Mouse (Mus musculus): ENCODE data around the gene Elk1. TPM values are rescaled to one million over a fixed set of nuclear protein-coding genes. Genes with fewer than 3 reads are reported as not detected.

The Elk1 gene
- polyA plus RNA-seq, 1 experiment from 2014 or later, result 11.0 TPM

DNA sequence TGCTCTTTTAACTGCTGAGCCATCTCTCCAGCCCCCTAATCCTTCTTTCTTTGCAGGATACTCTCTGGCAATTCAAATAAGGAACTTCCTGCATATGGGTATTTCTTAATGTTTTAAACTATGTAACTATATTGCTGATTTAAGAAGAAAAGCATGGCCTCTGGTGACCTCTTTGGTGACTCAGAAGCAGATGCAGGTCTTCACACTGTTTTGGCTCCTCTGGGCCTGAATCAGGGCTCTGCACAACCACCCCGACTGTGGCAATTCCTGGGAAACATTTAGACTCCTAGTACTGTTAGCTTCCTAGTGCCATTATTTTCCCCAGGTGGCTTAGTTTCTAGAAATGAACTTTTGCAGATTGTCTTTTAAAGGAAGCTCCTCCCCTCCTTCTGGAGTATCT is 26.9 kb downstream of the Elk1 start:
- DNase-seq (ENCODE audit: low spot score), result no peak
- no peaks in the 10 kb centered on the region for H3K9me3 ChIP-seq (replicated peaks; ENCODE audit: control insufficient read depth, low read length)
- 74% methylated on average over 1 of the region's 1 CpGs for WGBS
- H3K4me3 ChIP-seq (ENCODE audit: low read depth, low read length), result no peak overlapping the region
- peaks cover 18% of the 10 kb centered on the region; the same call in 1 of the 2 replicates for H3K36me3 ChIP-seq (ENCODE audit: control insufficient read depth, insufficient read depth, low read length)
- no peak for ATAC-seq
- no peaks in the 10 kb centered on the region for H3K4me1 ChIP-seq (ENCODE audit: control insufficient read depth, insufficient read depth, low read length)
- H3K27me3 ChIP-seq (replicated peaks; ENCODE audit: control insufficient read depth, insufficient read depth, low read length), result no peaks in the 10 kb centered on the region
- no peak overlapping the region for H3K9ac ChIP-seq (ENCODE audit: low read length)
- no peak overlapping the region for H3K27ac ChIP-seq (ENCODE audit: low read depth, low read length)
- no peak overlapping the region for H3K4me2 ChIP-seq (ENCODE audit: low read length)

DNA sequence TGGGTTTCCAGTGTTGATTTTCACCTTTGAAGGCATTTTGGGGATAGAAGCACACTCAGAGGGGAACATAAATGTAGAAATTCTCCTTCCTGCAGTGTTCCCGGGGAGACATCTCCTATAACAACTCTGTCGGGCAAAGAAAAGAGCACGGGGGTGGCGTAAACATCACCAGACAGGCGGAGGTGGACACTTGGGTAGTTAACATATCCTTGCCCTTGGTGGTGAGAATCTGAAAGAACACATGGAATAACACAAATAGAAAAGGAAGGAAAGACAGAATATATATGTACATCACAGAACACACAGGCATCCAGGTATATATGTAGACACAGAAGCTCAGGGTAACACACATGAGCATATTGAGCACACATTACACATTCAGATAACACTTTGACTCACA is 29.0 kb downstream of the Elk1 start:
- Histone ChIP-seq H3K36me3 (ENCODE audit: control insufficient read depth, insufficient read depth, low read length) (no peaks in the 10 kb centered on the region), H3K9me3 (replicated peaks; ENCODE audit: control insufficient read depth, low read length) (no peaks in the 10 kb centered on the region), H3K4me2 (ENCODE audit: low read length) (peak overlapping the region; percentile 58), H3K4me3 (ENCODE audit: low read depth, low read length) (peak overlapping the region; percentile 52), H3K9ac (ENCODE audit: low read length) (no peak overlapping the region), H3K27me3 (replicated peaks; ENCODE audit: control insufficient read depth, insufficient read depth, low read length) (no peaks in the 10 kb centered on the region), H3K27ac (ENCODE audit: low read depth, low read length) (no peak overlapping the region), H3K4me1 (ENCODE audit: control insufficient read depth, insufficient read depth, low read length) (no peaks in the 10 kb centered on the region)
- 60% methylated on average over 5 of the region's 5 CpGs for WGBS
- DNase-seq (ENCODE audit: low spot score) (no peak), ATAC-seq (peak; percentile 2; the same call in 1 of the 2 replicates)

DNA sequence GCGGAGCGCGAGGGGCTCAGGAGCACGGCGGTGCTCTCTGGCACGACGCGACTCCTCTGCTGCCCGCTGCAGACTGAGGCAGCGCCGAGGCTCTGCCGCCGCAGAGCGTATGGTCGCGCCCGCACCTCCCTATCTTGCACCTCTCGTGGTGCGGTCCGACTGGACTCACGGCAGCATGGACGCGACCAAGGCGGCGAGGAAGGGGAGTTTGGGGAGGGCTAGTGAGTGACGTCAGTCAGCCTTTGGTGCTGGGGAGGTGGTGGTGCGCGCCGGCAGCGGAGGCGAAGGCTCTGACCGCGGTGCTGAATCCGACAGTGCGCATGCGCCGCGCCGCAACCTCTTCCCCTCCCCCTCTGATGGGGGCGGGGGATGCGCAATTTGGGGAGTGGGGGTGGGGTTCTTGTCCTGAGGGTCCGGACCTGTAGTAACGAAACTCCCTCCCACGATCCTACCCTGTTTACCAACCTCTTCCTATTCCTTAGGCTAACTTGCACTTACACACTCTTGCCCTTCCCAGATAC is 29.5 kb downstream of the Elk1 start, which contains the start of gene Syn1:
TSS of gene Syn1 (minus strand) at position 161 of the 521 bp plus-strand sequence.
- Histone ChIP-seq H3K9ac (ENCODE audit: low read length) (peak within 1 kb of the TSS; percentile 67), H3K27ac (ENCODE audit: low read depth, low read length) (peak within 1 kb of the TSS; percentile 55), H3K9me3 (replicated peaks; ENCODE audit: control insufficient read depth, low read length) (no peaks in the 10 kb centered on the region), H3K4me2 (ENCODE audit: low read length) (peak within 1 kb of the TSS; percentile 58), H3K4me3 (ENCODE audit: low read depth, low read length) (peak within 1 kb of the TSS; percentile 52), H3K4me1 (ENCODE audit: control insufficient read depth, insufficient read depth, low read length) (no peaks in the 10 kb centered on the region), H3K36me3 (ENCODE audit: control insufficient read depth, insufficient read depth, low read length) (no peaks in the 10 kb centered on the region), H3K27me3 (replicated peaks; ENCODE audit: control insufficient read depth, insufficient read depth, low read length) (no peaks in the 10 kb centered on the region)
- DNase-seq (ENCODE audit: low spot score), result peak; percentile 95
- ATAC-seq, result peak; percentile 98
- WGBS, result 26% methylated on average over 36 of the region's 44 CpGs

DNA sequence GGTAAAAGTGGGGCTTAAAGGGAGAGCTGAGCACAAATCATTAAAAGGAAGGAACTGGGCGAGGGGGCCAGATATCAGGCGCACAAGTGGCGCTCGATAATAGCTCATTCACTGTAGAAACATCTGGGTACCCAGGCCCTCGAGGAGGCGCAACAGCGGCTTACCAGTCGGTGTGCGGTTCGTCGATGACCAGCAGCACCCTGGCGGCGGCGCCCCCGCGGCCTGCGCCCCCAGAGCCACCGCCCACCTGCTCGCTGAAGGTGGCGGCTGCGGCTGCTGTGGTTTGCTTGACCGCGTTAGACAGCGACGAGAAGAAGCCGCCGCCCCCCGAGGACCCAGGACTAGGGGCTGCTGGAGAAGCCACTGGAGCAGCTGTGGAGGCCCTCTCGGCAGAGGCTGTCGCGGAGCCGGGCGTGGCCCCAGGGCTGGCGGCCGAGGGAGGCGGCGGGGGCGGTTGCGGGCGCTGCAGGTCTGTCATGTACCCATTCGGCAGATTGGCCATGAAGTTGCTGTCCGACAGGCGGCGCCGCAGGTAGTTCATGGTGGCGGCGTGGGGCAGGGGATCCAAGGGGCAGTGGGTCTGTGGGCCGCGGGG is 30.1 kb downstream of the Elk1 start:
- Histone ChIP-seq H3K4me3 (ENCODE audit: low read depth, low read length) (peak overlapping the region; percentile 52), H3K4me2 (ENCODE audit: low read length) (peak overlapping the region; percentile 58), H3K4me1 (ENCODE audit: control insufficient read depth, insufficient read depth, low read length) (no peaks in the 10 kb centered on the region), H3K27ac (ENCODE audit: low read depth, low read length) (peak overlapping the region; percentile 55), H3K36me3 (ENCODE audit: control insufficient read depth, insufficient read depth, low read length) (no peaks in the 10 kb centered on the region), H3K9me3 (replicated peaks; ENCODE audit: control insufficient read depth, low read length) (no peaks in the 10 kb centered on the region), H3K9ac (ENCODE audit: low read length) (peak overlapping the region; percentile 67), H3K27me3 (replicated peaks; ENCODE audit: control insufficient read depth, insufficient read depth, low read length) (no peaks in the 10 kb centered on the region)
- 31% methylated on average over 45 of the region's 49 CpGs for WGBS
- ATAC-seq (peak; percentile 67), DNase-seq (ENCODE audit: low spot score) (peak; percentile 2)

DNA sequence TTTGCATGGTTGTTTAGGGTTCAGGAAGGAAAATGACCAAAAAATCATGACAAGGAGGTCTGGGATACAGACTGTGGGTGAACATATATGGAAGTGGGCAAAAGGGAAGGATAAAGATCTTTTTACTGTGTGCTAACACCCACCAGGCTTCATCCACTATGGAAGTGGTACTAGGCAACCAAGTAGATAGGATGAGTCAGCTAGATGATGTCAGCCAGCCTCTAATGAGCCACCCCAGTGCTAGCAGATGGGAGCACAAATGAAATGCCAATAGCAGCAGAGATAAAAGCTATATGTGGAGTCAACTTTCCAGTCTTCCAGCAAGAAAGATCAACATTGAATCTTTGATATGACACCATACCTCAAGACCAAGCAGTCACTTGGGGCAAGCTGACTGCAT is 35.3 kb downstream of the Elk1 start:
- Histone ChIP-seq H3K4me1 (ENCODE audit: control insufficient read depth, insufficient read depth, low read length) (no peaks in the 10 kb centered on the region), H3K4me2 (ENCODE audit: low read length) (no peak overlapping the region), H3K27ac (ENCODE audit: low read depth, low read length) (no peak overlapping the region), H3K36me3 (ENCODE audit: control insufficient read depth, insufficient read depth, low read length) (no peaks in the 10 kb centered on the region), H3K4me3 (ENCODE audit: low read depth, low read length) (no peak overlapping the region), H3K9ac (ENCODE audit: low read length) (no peak overlapping the region), H3K27me3 (replicated peaks; ENCODE audit: control insufficient read depth, insufficient read depth, low read length) (no peaks in the 10 kb centered on the region), H3K9me3 (replicated peaks; ENCODE audit: control insufficient read depth, low read length) (no peaks in the 10 kb centered on the region)
- ATAC-seq (no peak), DNase-seq (ENCODE audit: low spot score) (no peak)

DNA sequence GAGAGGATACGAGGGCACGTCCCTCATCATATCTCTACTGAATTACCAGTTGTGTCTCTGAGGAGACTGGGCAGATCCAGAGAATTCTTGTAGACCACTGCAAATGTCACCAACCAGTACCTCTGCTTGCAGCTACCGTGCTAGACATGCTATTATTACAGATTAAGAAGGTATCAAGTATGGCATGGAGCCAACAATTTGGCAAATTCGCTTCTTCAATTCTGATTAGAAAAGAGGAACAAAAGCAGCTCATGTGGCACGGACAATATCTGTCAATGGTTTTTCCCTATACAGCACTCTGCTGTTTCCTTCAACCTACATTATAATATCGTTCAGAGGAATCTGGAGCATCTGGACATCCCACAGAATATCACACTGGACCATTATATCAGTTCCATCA is 36.7 kb downstream of the Elk1 start:
- Histone ChIP-seq H3K4me1 (ENCODE audit: control insufficient read depth, insufficient read depth, low read length) (no peaks in the 10 kb centered on the region), H3K4me3 (ENCODE audit: low read depth, low read length) (no peak overlapping the region), H3K27ac (ENCODE audit: low read depth, low read length) (no peak overlapping the region), H3K27me3 (replicated peaks; ENCODE audit: control insufficient read depth, insufficient read depth, low read length) (no peaks in the 10 kb centered on the region), H3K9me3 (replicated peaks; ENCODE audit: control insufficient read depth, low read length) (no peaks in the 10 kb centered on the region), H3K9ac (ENCODE audit: low read length) (no peak overlapping the region), H3K4me2 (ENCODE audit: low read length) (no peak overlapping the region), H3K36me3 (ENCODE audit: control insufficient read depth, insufficient read depth, low read length) (no peaks in the 10 kb centered on the region)
- ATAC-seq, result no peak
- no peak for DNase-seq (ENCODE audit: low spot score)
- 82% methylated on average over 6 of the region's 6 CpGs for WGBS

DNA sequence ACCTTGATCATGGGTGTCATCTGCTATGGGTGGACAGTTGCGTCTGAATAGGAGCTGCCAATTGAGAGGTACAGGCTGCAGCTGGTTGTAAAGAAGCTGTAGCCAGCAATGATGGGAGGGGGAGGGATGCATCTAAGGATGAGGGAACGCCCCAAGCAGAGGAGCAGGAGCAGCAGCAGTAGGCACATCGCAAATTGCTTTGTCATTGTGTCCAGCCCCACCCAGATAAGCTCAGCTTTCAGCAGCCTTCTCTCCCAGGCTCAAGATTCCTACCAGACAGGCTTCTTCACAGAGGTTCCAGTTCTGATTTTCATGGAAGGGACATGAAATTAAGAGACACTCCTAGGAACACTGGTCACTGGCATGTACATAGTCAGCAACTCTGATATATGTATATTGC is 40.3 kb downstream of the Elk1 start:
- Histone ChIP-seq H3K4me2 (ENCODE audit: low read length) (no peak overlapping the region), H3K9me3 (replicated peaks; ENCODE audit: control insufficient read depth, low read length) (no peaks in the 10 kb centered on the region), H3K4me1 (ENCODE audit: control insufficient read depth, insufficient read depth, low read length) (no peaks in the 10 kb centered on the region), H3K27ac (ENCODE audit: low read depth, low read length) (no peak overlapping the region), H3K4me3 (ENCODE audit: low read depth, low read length) (no peak overlapping the region), H3K27me3 (replicated peaks; ENCODE audit: control insufficient read depth, insufficient read depth, low read length) (no peaks in the 10 kb centered on the region), H3K9ac (ENCODE audit: low read length) (no peak overlapping the region), H3K36me3 (ENCODE audit: control insufficient read depth, insufficient read depth, low read length) (0 out of 2 replicates have a peak, but pooled peaks cover 2% of the 10 kb centered on the region)
- ATAC-seq (no peak), DNase-seq (ENCODE audit: low spot score) (no peak)
- 42% methylated on average over 3 of the region's 3 CpGs for WGBS

Other genes with a start within 250 kb of the Elk1 start
- 67.8 and 73.4 TPM in 2 replicates for gene Usp11, start 246.7 kb downstream of the Elk1 start, polyA plus RNA-seq (2014; fragmentation: Nextera tagmentation; extraction: Ambion mirVana)
- 196 and 227 TPM in 2 replicates for gene Araf, start 152.8 kb downstream of the Elk1 start, polyA plus RNA-seq (2014; fragmentation: Nextera tagmentation; extraction: Ambion mirVana)
- 4.0 and 4.4 TPM in 2 replicates for gene Timp1, start 80.4 kb downstream of the Elk1 start, polyA plus RNA-seq (2014; fragmentation: Nextera tagmentation; extraction: Ambion mirVana)
- 28.8 and 36.1 TPM in 2 replicates for gene Syn1, start 29.6 kb downstream of the Elk1 start, polyA plus RNA-seq (2014; fragmentation: Nextera tagmentation; extraction: Ambion mirVana)
- 4.4 and 5.1 TPM in 2 replicates for gene Cfp, start 19.1 kb downstream of the Elk1 start, polyA plus RNA-seq (2014; fragmentation: Nextera tagmentation; extraction: Ambion mirVana)
- gene Uxt, start 11.4 kb upstream of the Elk1 start, polyA plus RNA-seq (2014; fragmentation: Nextera tagmentation; extraction: Ambion mirVana), result 43.8 and 56.3 TPM in 2 replicates
- 8.6 and 11.4 TPM in 2 replicates for gene Zfp182, start 111.7 kb upstream of the Elk1 start, polyA plus RNA-seq (2014; fragmentation: Nextera tagmentation; extraction: Ambion mirVana)
- gene Spaca5, start 117.8 kb upstream of the Elk1 start, polyA plus RNA-seq (2014; fragmentation: Nextera tagmentation; extraction: Ambion mirVana), result not detected in 2 replicates
- gene Zfp300, start 138.9 kb upstream of the Elk1 start, polyA plus RNA-seq (2014; fragmentation: Nextera tagmentation; extraction: Ambion mirVana), result 3.0 and 4.7 TPM in 2 replicates
- not detected in 2 replicates for gene Ssxa1, start 165.2 kb upstream of the Elk1 start, polyA plus RNA-seq (2014; fragmentation: Nextera tagmentation; extraction: Ambion mirVana)
- gene Gm21876, start 225.0 kb upstream of the Elk1 start, polyA plus RNA-seq (2014; fragmentation: Nextera tagmentation; extraction: Ambion mirVana), result not detected in 2 replicates